Mouse (Mus musculus): ENCODE data around the gene Prkag2.

DNA sequence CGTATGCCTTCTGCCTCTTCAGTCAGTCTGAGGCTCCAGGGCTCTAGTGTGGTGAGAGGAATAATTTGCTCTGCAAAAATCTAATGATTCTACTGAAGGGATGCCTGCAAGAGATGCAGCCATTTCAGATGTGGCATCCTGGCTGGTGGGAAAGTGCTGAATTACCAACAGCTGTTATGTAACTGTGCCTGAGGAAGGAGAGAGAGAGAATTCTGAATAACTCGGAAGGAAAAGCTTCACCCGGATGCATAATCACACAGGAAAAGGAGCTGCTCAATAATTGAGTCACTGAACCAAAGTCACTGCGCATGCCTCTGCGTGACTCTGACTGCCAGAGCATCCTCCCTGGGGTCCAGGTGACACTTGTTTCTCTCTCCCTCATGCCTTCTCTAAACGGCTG lies 186.8 kb downstream of the Prkag2 start:
- no peak for TF ChIP-seq CTCF (IDR thresholded peaks at IDR 0.05; ENCODE audit: control insufficient read depth, insufficient read depth, insufficient read length)
- TF ChIP-seq USF1 (IDR thresholded peaks at IDR 0.05; ENCODE audit: low read depth), result no peak
- no peak for TF ChIP-seq CEBPB (IDR thresholded peaks at IDR 0.05; ENCODE audit: low read depth)
- no peak for TF ChIP-seq MYOG (IDR thresholded peaks at IDR 0.05; ENCODE audit: control insufficient read depth, extremely low read depth, insufficient read length)
- no peak for TF ChIP-seq MYOD1 (IDR thresholded peaks at IDR 0.05; ENCODE audit: control insufficient read depth, insufficient read length, low read depth)
